Mouse (Mus musculus): Measurements from ENCODE around the gene Ier2.
"Not testable (repeated sequence)": the region's sequence is repeated elsewhere in the genome, so short reads cannot be mapped to it uniquely, and the experiment has no call there.

The Ier2 gene

DNA sequence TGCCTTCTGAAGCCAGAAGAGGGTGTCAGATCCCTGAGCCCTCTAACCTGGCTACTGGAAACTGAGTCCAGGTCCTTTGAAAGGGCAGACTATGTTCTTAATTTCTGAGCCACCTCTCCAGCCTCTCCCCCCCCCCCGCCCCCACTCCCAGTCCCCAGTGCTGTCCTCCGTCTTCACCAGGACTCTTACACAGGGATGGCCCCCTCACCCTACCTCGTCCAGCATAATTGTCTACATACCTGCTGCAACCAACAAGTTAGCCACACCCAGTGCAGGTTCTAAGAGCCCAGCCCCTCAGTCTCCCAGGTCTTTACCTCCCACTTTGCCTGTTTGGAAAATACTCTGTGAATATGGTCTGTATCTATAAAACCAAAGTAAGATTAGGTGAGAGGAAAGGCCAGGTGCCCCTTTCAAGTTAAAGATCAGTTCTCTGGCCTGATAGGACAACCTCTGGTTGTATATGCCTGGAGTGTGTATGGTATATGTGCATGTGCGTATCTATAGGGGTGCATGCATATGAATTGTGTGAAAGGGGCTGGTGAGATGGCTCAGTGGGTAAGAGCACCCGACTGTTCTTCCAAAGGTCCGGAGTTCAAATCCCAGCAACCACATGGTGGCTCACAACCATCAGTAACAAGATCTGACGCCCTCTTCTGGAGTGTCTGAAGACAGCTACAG is 21.9 kb downstream of the Ier2 start:
- DNase-seq (ENCODE audit: low read depth in 1 of 2, low spot score in 2 of 2) = no peak

DNA sequence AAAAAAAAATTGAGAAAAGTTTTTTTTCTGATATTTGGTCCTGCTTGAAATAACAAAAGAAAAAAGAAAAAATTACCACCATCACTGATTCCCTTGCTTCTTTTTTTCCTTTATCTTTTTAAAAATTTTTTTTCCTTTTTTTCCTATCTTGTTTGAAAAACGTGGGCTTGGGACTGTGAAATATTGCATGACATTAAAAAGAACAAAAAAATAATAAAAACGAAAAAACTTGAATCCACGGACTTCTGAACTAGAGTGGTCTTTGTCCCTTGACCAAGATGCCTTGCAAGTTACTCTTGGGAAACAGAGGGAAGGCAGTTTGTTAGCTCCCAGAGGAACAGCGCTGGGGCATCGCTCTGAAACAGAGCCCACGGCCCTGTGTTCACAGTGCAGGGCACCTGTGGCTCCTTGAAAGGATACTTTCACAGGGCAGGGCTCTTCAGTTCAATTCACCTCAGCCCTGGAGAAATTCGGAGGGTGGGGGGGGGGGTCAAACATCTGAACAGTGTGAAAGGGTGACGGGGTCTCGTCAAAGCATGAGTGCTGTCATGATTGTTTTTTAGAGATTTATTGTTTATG is 22.6 kb downstream of the Ier2 start:
- no peak for DNase-seq (ENCODE audit: low read depth in 1 of 2, low spot score in 2 of 2)

DNA sequence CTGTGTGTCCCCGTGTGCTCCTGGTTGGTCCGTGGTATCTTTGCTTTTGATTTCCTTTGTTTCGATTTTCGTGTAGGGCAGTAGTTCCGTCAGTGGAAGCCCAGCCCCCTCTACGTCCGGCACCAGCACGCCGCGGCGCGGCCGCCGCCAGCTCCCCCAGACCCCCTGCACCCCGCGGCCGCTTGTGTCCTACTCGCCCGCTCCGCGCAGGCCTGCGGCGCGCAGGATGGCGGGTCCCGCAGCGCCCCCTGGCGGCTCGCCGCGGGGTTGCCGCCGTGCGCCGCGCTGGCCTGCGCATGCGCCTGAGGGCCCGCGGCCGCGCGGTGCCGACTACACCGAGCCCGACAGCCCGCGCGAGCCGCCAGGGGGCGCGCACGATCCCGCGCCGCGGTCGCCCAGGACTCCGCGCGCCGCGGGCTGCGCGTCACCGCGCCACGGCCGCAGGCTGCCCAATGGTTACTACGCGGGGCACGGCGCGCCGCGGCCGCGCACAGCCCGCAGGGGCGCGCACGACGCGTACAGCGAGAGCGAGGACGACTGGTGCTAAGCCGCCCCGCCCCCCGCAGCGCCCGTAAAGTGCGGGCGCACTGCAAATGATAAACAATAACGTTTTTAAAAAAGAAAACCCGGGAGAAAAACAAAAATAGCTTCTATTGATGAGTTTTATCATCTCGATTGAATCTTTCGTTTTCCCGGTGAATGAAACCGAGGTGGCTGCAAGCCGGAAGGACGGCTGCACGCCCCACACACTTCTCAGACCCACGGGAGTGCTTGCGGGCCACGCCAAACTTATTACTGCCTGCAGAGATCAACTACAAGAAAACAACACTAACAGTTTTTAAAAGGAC is 23.3 kb downstream of the Ier2 start:
- DNase-seq (ENCODE audit: low read depth in 1 of 2, low spot score in 2 of 2) = peak; percentile 82 to 88

DNA sequence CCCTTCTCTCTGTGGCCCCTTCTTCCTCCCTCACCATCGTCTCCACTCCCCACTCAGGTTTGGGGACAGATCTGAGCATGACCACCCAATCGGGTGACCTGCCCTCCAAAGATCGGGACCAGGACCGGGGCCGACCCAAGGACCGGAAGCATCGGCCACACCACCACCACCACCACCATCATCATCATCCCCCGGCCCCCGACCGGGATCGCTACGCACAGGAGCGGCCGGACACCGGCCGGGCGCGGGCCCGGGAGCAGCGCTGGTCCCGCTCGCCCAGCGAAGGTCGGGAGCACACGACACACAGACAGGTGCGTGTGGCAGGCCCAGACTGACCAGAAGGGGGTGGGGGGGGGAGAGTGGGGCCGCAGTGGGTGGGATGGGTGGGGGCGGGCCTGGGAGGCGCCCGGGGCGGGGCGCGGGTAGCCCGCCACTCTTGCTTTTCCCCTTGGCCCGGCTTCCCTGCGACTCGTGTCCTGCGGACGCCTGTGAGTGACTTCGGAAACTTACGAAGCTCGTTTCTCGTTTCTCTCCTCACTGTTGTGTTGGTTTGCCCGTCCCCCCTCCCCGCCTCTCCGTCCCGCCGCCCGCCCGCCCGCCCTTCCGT is 24.0 kb downstream of the Ier2 start:
- DNase-seq (ENCODE audit: low read depth in 1 of 2, low spot score in 2 of 2) = no peak

DNA sequence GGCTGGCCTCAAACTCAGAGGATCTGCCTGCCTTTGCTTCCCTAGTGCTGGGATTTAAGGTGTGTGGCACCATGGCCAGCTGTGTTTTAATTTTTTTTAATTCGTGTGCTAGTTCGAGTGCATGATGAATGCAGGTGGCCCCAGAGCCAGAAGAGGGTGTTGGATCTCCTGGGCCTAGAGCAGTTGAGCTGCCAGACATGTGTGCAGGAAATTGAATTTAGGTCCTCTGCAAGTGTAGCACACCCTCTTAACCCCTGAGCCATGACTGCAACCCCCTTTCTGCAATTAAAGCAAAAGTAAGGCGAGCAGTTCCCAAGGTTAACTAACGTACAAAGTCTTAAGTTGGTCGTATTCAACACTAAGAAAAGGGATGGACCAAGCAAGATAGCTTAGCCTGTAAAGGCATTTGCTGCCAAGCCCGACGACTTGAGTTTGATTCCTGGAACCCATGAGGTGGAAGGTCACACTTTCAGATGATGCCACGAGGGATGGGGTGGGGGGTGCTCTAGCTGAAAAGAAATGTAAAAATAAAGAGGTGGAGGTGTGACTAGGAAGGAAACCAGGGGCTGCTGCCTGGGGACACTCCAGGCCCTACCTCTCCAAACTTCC is 24.6 kb downstream of the Ier2 start:
- DNase-seq (ENCODE audit: low read depth in 1 of 2, low spot score in 2 of 2) = no peak

DNA sequence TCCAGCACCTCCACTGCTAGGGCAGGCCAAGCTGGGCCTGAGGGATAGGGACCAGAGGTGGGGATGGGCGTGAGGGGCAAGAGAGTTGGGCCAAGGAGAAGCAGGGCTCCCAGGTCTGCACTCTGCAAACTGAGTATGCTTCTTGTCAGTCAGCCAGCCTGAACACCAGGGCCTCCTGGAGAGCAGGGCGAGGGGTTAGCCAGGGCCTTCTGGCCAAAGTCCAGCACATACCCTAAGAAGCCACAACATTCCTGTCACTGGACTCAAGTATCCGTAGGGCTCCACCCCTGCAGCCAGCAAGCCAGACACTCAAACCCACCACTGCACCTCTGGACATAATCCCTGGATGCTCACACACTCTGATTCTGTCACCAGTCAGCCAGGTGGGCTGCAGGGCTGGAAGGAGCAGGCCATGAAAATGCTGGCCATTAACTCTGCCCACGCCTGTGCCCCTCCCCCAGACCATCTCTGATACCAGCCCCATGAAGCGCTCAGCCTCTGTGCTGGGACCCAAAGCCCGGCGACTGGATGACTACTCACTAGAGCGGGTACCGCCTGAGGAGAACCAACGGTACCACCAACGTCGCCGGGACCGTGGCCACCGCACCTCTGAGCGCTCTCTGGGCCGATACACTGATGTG is 26.5 kb downstream of the Ier2 start:
- DNase-seq (ENCODE audit: low read depth in 1 of 2, low spot score in 2 of 2) = no peak

DNA sequence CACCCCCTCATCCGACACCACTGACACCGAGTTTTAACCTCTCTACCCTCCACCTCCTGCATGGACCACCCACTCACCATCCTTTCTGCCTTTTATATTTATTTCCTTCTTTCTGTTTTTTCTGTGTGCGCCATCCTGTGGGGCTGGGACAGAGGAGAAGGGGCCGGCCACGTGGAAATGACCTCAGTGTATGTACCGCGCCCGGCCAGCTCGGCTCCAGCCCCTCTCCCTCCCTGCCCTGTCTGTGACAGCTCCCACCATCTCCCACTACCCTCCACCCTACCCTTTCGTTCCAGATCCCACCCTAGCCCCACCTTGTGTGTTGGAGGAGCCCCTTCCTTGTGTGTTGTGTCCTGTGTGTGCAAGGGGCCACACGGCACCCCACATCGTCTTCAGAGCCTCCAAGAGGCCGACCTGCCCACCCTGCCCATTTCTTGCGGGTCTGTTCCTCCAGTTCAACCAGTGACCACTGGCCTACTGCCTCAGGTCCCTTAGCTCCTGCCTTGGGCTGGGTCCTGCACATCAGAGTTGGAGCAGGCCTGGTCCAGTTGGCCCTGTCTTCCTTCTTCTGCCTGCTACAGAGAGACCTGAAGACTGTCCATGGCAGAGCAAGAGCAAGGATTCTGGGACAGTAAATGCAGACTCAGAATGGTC is 27.1 kb downstream of the Ier2 start:
- DNase-seq (ENCODE audit: low read depth in 1 of 2, low spot score in 2 of 2) = no peak

DNA sequence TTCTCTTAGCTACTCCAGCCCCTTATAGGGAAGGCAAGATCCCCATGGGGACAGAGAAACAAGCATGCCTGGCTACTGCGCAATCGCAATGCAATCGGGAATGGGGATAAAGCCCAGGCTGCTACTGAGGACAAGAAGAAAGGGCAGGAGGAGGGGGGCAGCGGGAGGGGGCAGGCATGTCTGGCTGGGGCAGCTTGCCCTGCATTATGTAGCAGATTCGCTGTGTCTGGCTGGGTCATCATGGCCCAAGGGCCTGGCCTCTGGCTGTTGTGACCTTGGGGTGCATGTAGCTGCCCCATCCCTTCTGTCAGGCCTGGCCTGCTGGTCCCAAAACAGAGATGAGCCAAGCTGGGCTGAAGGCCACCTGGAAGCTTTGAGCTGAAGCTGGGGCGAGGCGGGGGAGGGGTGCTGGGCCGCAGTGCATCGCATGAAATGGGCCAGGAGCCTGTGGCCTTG is 27.8 kb downstream of the Ier2 start:
- no peak for DNase-seq (ENCODE audit: low read depth in 1 of 2, low spot score in 2 of 2)

DNA sequence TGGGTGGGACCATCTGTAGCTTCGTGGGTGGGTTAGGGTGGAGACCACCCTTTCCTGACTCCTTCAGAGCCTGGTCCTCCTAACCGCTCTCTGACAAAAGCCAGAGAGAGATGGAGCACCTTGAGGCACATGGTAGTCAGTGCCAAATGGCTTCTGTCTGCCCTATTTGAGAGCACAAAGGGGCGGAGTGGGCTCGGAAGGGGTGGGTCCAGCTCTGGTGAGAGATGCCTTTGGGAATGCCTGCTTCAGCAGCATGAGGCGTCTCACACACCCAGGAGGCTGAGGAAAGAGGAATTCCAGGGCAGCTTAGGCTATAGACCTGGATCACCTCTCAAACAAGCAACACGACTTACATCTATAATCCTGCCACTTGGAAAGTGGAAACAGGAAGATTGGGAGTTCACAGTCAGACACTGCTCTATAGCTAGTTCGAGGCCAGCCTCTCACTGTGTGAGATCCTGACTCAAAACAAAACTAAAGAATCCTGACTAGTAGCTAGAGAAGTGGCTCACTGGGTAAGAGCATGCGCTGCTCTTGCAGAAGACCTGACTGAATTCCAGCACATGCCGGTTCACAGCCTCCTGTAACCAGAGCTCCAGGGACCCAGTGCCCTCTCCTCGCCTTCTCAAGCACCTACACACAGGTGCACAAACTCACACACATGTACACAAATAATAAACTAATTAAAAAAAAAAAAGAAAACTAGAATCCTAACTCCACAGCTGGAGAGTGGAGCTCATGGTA is 28.6 kb downstream of the Ier2 start:
- DNase-seq (ENCODE audit: low read depth in 1 of 2, low spot score in 2 of 2) = no peak

DNA sequence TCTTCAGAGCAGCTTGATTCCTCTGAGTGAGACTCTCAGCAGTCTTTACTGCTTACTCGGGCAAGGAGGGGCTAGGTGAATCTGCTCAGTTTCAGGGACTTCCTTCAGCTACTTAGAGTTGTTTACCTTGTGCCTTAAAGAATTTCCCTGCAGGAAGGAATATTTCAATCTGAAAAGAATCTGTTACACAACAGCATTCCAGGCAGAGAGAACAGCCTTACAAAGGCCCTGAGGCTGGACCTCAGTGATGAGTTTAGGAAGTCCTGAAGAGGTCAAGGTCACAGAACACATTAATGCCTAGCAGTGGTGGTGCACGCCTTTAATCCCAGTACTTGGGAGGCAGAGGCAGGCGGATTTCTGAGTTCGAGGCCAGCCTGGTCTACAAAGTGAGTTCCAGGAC is 30.8 kb downstream of the Ier2 start:
- DNase-seq (ENCODE audit: low read depth in 1 of 2, low spot score in 2 of 2) = no peak

DNA sequence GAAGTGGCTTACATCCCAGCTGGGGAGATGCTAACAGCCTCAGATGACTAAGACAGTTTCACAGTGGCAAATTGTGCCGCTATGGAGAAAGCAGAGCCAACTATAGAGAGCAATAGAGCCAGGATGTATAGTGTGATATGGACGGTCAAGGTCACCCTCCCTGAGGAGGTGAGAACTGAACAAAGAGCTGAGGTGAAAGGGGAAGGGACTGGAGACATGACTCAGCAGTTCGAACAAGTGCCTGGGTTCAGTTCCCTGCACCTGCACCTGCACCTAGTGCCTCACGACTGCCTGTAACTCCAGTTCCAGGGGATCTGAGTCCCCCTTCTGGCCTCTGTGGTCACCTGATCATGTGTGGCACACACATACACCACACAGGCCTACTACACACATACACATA is 32.5 kb downstream of the Ier2 start:
- DNase-seq (ENCODE audit: low read depth in 1 of 2, low spot score in 2 of 2) = no peak

DNA sequence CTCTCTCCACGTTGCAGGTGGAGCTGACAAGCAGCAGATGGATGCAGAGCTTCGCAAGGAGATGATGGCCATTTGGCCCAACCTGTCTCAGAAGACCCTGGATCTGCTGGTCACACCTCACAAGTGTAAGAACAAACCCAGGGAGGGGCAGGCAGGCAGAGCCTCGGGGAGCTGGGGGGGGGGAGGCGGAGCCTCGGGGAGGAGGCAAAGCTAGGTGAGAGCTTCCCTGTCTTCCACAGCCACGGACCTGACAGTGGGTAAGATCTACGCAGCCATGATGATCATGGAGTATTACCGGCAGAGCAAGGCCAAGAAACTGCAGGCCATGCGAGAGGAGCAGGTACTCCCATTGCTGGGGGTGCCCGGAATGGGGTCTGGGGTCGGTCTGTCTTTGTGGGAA is 33.1 kb downstream of the Ier2 start:
- no peak for DNase-seq (ENCODE audit: low read depth in 1 of 2, low spot score in 2 of 2)

DNA sequence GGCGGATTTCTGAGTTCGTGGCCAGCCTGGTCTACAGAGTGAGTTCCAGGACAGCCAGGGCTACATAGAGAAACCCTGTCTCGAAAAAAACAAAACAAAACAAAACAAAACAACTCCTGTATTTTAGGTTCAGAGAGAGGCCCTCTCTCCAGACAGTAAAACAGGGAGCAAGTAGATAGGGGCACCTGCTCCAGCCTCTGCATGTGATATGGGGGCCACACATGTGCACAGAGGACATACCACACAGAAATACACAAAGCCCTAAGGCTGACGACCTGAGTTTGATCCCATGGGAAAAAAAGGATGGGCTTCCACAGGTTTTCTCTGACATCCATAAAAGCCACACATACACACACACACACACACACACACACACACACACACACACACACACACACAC is 39.2 kb downstream of the Ier2 start:
- not testable (repeated sequence) for DNase-seq (ENCODE audit: low read depth in 1 of 2, low spot score in 2 of 2)

DNA sequence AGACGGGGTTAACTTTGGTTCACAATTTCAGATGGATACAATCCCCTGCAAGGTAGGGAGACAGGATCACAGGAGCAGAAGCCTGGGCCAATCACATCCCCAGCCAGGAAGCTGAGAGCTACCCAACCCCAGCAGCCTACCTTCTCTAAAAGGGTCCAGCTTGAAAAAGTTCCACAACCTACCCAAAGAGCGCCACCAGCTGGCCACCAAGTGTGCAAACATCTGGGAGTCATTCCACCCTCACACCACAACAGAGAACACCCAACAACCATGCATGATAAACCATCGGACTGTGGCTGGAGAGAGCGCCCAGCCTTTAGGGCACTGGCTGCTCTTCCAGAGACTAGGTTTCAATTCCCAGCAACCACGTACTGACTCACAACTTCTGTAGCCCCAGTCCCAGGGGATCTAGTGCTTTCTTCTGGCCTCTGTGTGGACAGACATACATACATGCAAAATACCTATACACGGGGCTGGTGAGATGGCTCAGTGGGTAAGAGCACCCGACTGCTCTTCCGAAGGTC is 41.5 kb downstream of the Ier2 start:
- no peak for DNase-seq (ENCODE audit: low read depth in 1 of 2, low spot score in 2 of 2)

DNA sequence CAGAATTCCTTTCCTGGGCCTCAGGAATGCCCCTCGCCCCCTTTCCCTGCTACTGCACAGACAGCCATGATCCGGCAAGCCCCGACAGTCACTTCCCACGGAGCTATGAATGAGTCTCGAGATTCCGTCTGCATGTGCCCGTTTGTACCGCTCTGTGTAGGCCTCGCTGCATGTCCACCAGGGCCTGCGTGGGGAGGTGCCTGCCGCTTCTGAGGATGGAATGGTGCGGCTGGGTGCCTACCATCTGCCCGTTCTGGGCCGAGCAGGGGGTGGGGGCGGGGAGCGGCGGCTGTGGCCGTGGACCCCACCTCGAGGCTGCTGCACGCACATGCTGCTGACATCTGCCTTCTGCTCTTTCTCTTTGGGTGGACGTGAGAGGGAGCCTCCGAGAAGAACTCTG is 45.6 kb downstream of the Ier2 start:
- DNase-seq (ENCODE audit: low read depth in 1 of 2, low spot score in 2 of 2) = no peak

DNA sequence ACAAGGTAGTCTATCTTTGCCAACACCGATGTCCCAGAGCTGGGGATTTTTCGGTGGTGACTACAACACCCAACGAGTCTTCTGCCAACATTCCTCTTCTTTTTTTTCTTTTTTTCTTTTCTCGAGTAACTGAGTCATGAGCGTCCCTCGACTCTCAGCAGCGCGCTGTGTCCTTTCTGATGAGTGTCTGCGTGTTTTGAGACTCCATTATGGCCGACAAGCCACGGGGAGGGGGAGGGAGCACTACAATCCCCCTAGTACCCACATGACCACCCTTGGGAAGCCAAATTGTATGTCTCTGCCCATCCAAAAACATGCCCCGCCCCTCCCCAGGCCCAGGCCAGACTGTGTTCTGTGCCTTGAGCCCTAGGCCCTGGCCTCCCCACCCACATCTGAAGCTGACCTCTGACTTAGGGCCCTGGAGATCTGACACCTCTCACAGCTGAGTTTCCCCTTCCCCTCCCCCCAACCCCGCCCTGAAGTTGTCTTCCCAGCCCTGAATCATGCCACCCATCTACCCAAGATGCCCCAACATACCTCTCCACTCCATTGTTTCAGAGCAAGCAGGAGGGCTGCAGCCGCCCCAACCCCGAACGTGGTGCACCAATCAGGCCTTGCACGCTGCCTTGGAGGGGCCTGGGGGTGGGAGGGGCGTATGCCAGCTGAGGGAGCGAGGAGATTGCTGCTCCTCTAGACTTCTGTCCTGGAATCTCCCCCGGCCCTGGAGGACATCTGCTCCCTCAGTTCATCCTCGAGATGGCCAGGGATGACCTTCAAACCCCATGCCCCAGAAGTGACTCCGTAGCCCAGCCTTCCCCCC is 46.8 kb downstream of the Ier2 start:
- no peak for DNase-seq (ENCODE audit: low read depth in 1 of 2, low spot score in 2 of 2)

DNA sequence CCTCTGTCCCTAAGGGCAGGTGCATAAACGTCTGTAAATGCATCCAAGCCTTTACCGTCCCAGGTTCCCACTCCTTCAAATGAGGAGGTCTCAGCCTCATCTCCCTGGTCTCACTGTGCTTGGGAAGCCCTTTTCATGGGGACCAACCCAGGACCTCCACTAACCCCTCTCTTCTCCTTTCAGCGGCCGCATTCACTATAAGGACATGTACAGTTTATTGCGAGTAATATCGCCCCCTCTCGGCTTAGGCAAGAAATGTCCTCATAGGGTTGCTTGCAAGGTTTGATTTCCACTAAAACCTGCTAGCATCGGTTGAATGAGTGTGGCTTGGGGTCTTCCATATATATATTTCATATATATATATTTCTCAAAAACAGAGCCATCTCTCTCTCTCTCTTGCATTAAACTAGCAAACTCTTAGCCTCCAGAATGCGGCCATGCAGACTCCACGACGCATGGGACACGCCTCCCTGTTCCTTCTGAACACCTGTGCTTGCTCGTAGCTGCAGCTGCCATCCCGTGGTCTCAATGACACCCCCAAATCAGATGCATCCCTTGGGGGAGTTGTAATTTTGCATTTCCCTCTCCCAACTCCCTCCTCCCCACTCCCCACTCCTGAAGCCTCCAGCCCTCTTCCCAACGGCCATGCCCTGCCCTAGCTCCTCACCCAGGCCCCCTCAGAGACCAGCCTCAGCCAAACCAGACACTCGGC is 48.0 kb downstream of the Ier2 start:
- no peak for DNase-seq (ENCODE audit: low read depth in 1 of 2, low spot score in 2 of 2)
